Mouse (Mus musculus): ENCODE measurements around the gene Dscaml1.
A peak's percentile ranks its signal among the peaks of the same experiment; 100 is the strongest.

The Dscaml1 gene

DNA sequence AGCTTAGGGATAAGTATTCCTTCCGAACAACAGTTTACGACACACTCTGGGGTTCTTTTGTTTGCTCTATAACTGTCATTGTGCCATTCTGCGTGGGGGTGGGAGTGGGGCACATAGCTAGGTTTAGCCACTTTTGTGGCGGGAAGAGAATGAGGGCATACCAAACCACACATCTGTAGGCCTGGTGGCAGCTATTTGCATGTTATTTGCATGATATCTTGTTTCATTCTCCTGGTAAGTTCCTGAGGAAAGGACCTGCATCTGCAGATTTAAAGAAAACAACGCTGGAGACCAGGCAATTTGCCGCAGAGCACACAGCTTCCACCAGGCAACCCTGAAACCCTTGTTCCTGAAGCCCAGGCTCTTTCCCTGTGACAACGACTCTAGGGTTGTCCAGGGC lies 30.8 kb downstream of the Dscaml1 start:
- no peak for DNase-seq

DNA sequence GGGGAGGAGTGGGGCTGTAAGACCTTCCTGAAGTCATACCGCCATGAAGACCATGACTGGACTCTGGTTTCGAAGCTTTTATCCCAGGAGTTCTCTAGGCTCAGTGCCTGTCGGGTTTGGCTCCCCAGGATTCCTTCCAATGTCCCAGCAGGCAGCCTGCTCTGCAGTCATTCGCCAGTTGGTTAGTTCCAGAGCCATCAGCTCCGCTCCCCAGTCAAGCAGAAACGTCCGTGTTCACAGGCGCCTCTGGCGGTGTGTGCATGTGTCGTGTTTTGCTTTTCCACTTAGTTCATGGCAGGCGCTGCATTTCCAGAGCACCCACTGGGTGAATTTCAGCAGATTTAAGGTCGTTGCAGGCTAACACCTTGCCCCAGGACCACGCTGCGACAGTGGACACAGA lies 31.9 kb downstream of the Dscaml1 start:
- DNase-seq: no peak

DNA sequence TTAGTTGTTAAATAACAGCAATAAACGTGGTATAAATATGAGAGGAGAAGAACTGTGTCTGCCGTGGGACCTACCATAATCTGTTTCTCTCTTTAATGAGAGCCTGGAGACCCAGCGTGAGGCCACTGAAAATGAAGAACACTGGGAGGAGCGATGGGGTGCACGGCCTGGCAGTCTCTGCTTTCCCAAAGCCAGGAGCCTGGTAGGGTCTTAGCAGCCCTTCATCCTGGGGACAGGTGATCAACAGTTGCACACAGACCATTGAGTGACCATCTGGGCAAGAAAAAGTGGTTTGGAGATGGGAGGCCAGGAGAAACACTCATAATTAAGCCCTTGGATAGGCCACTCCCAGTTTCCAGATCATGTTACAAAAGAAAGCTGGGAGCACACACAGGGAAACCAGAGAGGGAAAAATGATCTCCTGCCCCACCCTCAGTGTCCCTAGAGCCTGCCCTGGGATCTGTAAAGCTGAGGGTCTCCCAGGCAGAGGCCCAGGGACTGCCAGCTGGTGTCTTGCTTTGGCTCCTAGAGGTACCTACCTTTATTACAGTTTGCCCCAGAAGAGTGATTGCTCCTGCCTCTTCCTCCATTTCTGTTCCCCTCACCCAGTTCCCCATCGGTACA lies 39.1 kb downstream of the Dscaml1 start:
- DNase-seq: no peak

DNA sequence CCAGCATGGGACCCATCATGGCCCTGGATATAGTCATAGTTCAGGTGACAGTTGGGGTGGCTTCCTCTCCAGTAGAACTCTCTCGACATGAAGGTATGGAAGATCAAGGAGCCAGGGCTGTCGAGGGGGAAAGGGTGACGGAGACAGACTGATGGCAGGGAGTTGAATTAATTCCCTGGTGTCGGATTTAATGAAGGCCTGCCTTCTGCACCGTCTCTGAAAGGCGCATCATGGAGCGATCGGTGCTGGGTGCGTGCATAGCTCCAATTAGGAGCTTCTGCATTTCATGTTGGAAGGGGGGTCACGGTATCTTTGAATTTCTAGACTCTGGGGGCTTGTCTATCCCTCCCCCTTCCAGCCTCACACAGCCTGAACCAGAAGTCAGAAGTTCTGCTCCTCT lies 41.8 kb downstream of the Dscaml1 start:
- DNase-seq: no peak

DNA sequence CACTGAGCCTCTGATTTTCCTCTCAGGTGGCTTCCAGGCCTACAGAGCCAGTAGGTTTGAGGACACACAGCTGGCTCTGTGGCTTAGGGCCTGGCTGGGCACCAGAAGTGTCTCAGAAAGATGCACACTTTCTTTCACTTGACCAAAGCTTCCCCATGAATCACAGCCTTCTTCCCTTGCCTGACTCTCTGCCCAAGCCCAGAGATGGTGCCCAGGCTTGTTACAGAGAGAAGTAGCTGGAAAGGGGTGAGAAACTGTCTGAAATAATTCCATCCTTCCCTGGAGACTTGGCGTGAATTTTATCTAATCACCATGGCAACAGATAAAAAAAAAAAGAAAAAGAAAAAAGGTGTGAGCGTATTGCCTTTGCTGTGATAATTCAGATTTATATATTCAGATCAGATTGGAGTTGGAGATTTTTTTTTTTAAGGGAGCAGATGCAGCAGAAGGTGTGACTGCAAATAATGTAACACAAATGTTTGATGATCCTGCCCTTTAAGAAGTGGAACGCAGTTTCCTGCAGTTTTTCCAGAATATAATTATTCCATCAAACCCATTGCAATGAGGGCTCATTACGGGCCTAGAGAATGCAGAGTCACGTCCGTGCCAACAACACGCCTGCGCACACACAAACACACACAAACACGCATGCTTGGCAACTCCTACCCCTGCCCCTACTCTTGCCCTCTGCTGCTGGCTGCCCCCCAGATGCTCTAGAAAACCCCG lies 44.5 kb downstream of the Dscaml1 start:
- peak; percentile 33 to 61 for DNase-seq

DNA sequence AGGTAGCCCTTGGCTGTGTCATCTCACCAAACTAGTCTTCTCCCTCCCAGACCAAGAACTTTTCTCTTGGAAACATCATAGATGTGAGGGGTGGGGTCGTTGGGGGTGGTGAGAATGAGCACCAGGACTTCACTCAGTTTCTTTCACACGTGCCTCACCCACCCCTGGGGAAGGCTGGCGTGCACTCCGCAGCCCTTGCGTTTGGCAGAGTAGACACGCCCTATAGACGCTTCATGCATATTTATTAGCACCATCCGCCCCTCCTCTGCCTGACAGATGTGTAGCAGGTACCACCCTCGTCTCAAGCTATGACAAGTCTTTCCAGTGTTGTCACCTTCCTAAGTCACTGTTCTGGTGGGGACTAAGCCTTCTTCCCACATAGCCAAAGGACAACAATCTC lies 45.3 kb downstream of the Dscaml1 start:
- no peak for DNase-seq

DNA sequence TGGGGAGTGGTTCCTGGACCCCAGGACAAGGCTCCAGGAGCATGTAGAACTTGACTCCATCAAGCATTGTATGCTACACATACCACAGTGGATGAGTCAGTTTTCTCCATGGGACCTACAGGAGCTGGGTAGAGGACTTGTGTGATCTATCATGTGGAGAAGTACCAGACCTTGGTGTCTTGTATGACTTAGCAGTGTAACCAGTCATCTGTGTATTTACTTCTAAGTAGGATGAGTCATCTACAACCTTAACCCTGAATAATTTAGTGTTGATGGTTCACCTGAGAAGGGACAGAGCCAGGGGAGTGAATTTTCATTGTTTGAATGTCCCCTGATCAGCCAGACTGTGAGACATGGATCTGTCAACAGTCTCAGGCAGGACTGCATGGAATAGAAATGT lies 48.4 kb downstream of the Dscaml1 start:
- no peak for DNase-seq

DNA sequence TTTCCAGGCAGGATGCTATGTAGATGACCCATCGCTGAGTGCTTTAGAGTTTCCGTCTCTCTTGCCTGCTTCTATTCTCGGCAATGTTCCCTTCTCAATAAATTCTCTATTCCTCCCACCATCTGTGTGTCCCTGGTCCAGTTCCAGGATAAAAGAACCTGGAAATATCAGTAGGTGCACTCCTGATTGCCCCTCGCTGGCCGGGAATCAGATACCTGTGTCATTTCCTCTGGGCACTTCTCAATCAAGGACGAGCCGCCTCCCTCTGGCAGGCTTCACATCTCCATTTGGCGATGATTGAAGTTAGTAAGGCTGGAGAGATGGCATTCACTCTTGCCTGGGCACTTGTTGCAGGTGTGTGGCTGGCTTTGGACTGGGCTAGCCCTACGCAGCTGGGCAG lies 54.5 kb downstream of the Dscaml1 start:
- DNase-seq: no peak

DNA sequence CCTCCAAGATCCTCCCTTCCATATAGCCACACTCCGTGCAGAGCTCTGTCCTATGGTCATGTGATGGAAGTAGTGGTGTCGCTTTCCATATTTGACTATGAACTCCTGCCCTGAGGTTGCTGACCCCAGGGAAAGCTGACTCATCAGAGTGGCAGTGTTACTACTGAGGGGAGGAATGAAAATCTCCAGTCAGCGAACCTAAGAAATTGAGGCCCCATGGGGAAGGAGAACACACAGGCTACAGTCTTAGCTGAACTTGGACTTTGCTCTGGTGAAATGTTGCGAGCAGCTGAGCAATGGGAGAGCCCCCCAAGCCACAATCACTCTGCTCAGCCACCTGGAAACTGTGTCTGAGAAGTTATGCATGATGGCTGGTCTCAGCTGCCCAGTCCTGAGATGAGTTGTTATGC lies 60.2 kb downstream of the Dscaml1 start:
- DNase-seq: no peak

DNA sequence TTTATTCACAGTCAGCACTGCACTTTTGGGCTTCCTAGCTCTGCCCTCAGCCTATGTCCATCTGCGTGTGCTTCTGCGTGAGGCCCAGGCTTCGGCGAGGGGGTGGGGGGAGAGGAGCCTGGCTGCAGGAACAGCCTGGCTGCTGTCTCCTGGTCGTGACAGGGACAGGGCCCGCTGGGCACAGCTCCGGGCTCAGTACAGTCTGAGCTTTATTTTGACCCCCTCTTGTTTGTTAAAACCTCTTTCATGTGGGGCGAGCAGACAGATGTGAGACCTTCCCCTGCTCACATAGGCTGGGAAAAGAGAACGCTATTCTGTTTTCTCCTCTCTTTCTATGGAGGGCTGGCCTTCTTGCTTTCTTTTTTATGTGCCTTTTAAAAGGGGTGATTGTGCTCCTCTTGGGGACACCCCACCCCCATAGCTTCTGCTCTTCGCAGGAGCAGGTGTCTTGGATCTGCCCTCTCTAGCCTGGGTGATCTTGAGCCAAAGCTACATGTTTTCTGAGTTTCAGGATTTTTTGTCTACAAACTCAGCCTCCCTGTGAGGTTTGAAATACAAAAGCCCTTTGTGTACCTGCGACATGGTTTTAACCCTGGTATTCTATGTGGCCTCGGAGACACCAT lies 60.9 kb downstream of the Dscaml1 start:
- no peak for DNase-seq

DNA sequence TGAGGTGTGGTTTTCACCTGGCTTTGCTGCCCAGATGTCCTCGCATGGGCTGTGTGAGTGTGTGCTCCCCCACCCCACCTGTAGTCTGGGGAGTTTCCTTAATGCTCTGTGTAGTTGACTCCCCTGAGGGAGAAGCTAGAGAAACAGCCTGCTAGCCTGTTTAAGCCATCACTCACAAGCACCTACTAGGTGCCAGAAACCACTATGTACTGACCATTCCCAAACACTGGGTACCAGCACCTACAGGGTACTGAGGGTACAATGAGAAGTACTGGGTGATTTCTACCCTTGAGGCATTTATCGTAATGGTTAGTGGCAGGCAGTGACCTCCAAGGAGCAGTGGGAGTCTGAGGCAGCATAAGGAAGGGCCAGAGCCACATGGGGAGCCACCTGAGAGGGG lies 64.5 kb downstream of the Dscaml1 start:
- DNase-seq: no peak

DNA sequence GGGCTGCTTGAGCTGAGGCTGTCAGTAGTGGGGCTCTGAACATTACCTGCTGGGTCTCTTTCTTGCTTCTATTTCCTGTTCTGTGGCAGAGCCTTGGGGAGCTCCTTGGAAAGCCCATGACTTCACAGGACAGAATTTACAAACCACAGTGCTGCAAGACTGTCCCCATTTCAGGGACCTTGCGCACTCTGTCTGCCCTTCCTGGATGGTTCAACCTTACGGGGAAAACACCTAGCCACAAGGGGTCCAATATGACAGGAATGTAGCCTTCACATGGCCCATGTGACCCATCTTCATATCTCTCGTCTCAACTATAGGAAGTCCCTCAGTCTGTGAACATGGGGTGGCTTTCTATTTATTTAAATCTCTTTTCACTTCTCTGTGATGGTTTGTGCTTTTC lies 68.5 kb downstream of the Dscaml1 start:
- DNase-seq: no peak

DNA sequence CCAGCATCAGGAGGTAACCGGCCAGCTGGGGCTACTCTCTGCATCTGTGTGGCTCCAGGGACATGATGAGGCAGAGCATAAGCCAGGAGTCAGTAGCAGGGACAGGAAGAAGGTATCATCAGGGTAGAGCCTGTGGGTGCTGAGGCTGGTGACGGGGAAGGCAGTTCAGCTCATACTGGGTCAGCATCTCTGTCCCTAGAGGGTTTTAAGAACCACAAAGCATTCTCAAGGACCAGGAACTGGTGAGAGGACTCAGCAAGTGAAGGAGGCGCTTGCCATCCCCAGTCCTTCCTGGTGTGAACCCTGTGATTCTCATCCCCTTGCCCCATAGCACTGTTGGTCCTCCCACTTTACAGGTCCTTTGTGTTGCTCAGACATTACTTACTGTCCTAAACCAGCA lies 69.9 kb downstream of the Dscaml1 start:
- no peak for DNase-seq

DNA sequence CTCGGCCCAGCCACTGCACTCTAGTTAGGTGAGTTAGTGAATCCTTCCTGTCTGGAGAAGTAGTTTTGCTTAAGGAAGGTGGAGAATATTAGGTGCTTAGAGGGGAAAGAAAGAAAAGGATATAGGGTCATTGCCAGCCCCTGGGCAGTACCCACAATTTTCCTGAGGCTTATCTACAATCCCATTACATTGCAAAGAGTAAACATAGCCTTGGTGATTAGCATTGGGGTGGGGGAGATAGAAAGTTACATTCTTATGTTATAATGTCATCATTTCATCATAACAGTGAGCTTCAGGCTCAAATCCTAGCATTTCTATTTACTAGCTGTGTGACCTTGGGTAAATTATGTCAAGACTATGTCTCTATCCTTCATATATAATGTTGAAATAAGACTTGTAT lies 70.5 kb downstream of the Dscaml1 start:
- DNase-seq: no peak

DNA sequence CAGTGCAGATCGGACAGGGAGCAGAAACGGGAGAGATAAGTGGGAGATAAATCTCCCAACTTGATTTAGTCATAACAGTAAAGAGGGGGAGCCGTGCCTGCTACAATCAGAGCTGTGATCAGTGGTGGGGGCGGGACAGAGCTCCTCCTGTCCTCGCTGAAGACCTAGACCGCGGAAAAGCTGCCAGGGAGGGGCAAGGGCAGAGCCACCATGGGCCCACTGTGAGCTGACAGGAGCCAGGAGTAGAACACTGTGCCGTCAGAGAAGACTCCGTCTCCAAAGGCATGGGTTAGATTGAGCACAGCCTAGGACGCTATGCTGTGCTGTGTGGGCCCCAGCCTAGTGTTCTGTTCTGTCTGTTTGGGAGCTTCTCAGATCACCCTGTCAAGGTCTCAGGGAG lies 72.8 kb downstream of the Dscaml1 start:
- DNase-seq: no peak

DNA sequence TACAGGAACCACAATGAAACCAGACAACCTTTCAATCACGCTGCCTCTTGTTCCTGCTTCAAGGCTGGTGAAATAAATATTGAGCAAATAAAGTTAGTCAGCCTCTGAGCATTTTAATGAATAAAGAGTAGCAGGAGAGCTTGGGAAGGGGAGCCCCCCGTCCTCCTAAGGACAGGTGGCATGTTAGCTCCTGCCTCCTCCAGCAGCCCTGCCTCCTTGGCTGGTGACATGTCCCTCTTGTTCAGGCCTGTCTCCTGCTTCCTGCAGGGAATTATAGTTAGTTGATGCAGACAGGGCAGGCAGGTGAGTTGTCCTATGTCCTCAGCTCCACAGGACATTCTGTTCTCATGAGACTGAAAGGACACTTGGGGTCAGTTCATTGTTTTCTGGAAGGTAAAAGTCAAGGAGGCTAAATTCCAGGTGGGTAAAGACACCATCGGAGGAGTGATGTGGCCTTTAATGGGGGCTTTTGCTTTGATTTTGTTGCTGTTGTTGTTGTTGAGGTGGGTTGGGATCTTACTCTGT lies 73.7 kb downstream of the Dscaml1 start:
- no peak for DNase-seq

DNA sequence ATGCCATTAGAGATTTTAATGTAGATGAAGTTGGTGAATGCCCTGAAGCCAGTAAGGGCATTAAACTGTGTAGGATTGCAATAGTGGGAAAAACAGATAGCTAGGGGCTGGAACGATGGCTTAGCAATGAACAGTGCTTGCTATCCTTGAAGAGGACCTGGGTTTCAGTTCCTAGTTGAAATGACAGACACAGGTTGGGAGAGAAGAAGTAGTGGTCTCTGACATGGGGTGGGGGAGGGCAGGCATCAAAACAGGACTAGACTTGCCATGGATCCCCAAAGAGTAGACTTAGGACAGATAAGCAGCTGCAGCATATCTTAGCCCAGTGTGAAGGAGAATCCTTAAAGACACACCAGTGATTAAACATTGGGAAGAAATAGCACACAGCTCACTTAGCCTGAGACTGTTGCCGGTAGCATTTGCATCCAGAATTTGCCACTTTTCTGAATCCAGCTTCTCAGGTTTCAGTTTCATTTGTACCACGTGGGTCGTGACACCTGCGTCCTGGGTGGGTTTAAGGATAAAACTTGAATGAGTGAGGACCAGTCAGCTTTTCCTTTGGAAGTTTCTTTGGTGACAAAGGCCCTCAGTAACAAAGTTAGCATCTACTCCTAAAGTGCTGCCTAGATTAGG lies 75.0 kb downstream of the Dscaml1 start:
- DNase-seq: no peak

DNA sequence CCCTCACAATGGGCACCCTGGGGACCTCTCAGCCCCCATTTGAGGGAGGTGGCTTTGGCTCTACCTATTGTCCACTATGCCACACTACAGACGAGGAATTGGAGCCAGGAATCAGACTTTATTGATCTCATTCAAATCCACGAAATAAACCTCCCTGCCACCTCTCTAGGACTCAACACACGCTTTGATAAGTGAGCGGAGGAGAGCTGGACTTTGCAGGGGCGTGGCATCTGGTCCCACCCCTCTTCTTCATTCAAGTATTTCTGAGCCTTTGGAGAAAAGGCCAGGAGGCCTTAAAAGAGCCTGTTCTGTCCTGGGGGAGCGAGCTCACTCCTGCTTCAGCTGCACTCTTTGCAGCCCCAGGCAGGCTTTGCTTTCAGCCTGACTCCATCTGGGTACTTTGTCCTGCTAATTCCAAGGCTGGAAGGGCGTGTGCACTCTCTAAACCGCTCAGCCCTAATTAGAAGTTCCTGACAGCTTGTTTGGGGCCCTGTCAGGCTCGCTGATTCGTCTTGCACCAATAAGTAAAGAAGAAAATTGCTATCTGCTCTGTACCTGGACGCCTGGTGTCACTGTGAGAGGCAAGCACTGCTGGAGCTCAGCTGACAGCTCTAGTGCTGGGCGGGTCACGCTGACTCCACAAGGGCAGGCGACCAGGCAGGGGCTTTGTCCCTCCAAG lies 75.7 kb downstream of the Dscaml1 start:
- no peak for DNase-seq

DNA sequence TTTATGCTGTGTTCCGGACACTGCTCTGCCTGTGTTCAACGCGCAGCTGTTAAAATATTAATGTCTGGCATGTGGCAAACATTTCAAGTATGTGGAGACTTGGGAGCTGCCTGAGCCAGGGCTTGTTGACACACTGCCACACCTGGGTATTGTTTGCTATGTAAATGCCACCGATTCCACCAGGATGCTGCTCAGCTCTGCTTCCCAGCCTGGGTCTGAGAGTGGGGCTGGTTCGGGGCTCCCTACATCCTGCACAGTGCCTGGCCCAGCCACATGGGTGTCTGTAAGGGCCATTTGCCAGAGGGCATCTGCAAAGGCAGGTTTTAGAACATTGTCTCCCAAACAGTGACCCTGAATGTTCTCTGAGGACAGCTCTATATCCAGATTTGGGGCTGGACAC lies 78.5 kb downstream of the Dscaml1 start:
- no peak for DNase-seq

DNA sequence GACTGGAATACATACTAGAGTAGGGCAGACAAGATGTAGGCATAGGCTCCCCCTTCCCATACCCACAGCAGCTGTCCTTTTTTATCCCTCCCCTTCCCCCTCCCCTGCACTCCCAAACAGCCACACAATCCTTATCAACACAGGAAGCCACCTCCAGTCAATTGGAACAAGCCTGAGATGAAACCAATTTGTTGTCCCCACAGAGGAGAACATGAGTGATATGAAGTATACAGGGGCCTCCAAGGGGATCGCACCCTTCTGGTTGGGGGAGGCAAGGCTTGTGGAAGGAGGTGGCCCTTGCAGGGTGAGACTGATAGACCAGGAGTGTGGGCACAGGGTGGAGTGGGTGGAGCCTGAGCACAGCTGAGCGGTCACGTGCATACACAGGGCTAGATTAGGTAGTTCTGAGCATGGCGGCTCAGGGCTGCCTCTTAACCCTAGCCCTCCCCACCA lies 79.1 kb downstream of the Dscaml1 start:
- DNase-seq: no peak

DNA sequence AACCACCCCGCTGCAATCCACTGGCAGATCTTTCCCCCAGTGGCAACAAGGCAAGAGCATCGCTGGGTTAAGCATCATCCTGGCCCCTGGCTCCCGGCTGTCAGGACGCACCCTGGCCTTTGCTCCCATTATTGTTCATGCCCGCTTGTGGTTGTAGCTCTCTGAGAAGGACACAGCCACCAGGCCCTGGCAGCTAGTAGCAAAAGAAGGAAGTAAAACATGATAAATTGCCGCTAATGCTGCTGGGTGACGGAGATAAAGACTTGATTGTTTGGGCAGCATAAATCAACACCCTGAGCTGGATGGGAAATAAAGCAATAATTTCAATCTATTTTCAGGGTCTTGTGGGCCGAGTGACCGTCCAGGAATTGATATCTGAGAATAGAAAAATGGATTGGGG lies 81.1 kb downstream of the Dscaml1 start:
- DNase-seq: peak in 1 of 2 experiments; percentile 6

DNA sequence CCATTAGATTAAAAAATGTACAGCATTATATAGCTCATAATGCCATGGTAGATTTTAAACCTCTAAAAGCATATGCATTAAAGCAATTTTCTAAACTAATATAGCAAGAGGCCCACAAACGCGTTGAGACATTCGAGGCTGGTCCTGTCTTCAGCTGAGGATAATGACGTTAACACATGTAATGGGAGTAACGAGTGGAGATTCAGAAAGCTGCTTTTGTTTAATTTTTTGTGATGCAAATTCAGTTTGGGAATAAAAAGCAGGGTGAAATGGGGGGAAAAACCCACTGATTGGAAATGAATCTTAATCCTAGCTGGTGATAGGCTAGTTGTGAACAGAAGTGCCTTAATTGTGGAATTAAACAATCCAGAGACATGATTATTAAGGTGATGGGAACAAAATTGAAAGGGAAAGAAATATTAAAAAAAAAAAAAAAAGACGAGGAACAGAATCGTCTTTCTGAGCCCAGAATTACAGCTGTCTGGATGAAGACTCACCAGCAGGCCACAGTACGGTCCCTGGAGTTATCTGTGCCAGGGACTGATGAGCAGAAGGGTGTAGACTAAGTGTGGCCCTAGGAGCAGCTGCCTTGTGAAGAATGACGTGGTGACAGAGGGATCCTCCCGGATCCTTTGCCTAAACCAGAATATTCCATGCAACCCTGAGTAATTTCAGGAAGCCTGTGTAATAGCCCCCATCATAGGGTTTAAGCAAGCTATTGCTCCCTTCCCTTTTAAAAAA lies 84.5 kb downstream of the Dscaml1 start:
- DNase-seq: no peak
